Mouse (Mus musculus) heart, postnatal 0 days (tissue): ENCODE data around the gene Gdf1.

ENCODE experiments used
- CTCF ChIP-seq: IDR thresholded peaks from 2 replicates; pipeline ENCODE4 v1.5.1; 2016; ENCODE audit warnings: antibody characterized with exemption, control low read depth, low read depth
- EP300 ChIP-seq: IDR thresholded peaks from 2 replicates; pipeline ENCODE4 v1.6.1; 2016; ENCODE audit warnings: antibody characterized with exemption, low read depth

DNA sequence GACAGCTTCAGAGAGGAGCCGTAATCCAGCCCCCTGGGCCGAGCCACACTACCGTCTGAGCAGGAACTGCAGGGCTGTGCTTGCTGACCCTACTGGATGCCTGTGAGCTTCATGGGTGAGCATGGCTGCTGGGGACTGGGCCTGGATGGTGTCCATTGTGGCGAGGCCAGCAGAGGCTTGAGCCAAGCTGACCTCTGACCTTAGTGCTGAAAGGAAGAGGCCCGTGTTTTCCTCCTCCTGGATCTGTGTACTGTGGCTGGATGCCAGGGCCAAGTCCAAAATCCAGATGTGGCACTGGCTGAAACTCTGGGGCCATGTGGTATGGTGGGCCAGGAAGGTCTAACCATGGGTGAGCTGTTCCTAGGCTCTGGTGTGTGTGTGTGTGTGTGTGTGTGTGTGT is 34.4 kb downstream of the Gdf1 start:
- TF ChIP-seq CTCF: no peak
- no peak for TF ChIP-seq EP300
